Mouse (Mus musculus) liver, embryonic 14.5 days (tissue): ENCODE measurements at regions not wholly inside any gene's neighbourhood (a gene's known extent, or its start where the extent isn't known, plus 50 kb on each side); places are given as distances from the start of the nearest gene placed in this dataset.

ENCODE experiments used
- CTCF ChIP-seq: IDR thresholded peaks from 2 replicates; pipeline ENCODE4 v1.5.1; 2016; ENCODE audit warnings: antibody characterized with exemption, low read depth, control low read depth
- EP300 ChIP-seq: IDR thresholded peaks from 2 replicates; pipeline ENCODE4 v1.6.1; 2016; ENCODE audit warnings: antibody characterized with exemption, low read depth

DNA sequence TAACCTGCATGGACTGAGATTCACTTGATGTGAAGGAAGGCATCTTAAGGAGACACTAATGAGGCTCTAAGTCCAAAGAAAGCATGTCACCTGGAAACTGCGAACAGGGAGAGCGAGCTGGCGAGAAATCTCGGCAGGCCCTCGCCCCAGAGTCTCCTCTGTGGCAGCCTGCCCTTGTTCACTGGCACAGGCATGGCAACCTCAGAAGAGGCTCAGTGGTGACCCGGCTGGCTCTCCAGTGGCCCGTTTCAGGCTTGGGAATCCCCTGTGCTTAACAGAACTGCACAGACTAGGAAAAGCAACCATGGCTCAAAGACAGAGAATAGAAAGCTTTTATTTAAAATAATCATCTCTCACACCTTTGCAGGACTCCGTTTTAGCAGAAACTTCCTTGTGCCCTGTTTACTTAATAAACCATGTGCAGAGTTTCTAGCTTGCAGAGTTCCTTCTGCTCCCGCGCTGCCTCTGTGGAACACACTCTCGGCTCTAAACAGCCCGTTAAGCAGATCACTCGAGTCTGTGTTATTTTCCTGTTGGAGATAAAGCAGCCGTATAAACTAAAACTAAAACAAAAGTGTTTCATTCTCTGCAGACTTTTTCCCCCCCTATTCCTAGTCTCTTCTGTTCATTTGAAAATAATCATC lies 316.2 kb upstream of the Adamts16 start:
- no peak for TF ChIP-seq CTCF
- no peak for TF ChIP-seq EP300
